Mouse (Mus musculus): ENCODE measurements around the gene Rexo5. TPM values are rescaled to one million over a fixed set of nuclear protein-coding genes. Genes with fewer than 3 reads are reported as not detected.
A peak's percentile ranks its signal among the peaks of the same experiment; 100 is the strongest.

Gene Rexo5
- polyA plus RNA-seq (2012; fragmentation: generic; extraction: Trizol) = 3.5 TPM
- long read RNA-seq, experiment 1, partial matches to known transcripts = 0 of 4 reads
- long read RNA-seq, experiment 1, other reads (novel, unspliced or antisense) = 4 of 4 reads
- long read RNA-seq, experiment 2, partial matches to known transcripts = 5 of 24 reads
- long read RNA-seq, experiment 2, other reads (novel, unspliced or antisense) = 19 of 24 reads

GRCm38 (mm10) chr7:119793586-119794250 lies at the start of gene Rexo5, which contains the start of gene Eri2:
Gene Rexo5 (plus strand): TSS chr7:119794006.
Gene Eri2 (minus strand): TSS chr7:119794058.
- TF ChIP-seq CTCF (IDR thresholded peaks at IDR 0.05; ENCODE audit: control insufficient read depth, insufficient read depth, insufficient read length) (no peak), CEBPB (IDR thresholded peaks at IDR 0.05; ENCODE audit: low read depth) (no peak), MYOD1 (IDR thresholded peaks at IDR 0.05; ENCODE audit: control insufficient read depth, insufficient read length, low read depth) (no peak), MYOG (IDR thresholded peaks at IDR 0.05; ENCODE audit: control insufficient read depth, extremely low read depth, insufficient read length) (no peak), FOSL1 (IDR thresholded peaks at IDR 0.05; ENCODE audit: insufficient read depth, low read length, poor library complexity, severe bottlenecking) (no peak), USF1 (IDR thresholded peaks at IDR 0.05; ENCODE audit: low read depth) (no peak), MAX (IDR thresholded peaks at IDR 0.05) (no peak)
- peaks cover 2% of the 10 kb centered on the region for H3K79me3 ChIP-seq (ENCODE audit: low read depth)
- H3K4me3 ChIP-seq (ENCODE audit: insufficient read depth, poor library complexity, severe bottlenecking) = peak within 1 kb of the TSS; percentile 59

GRCm38 (mm10) chr7:119744321-119744720 lies 49.5 kb upstream of the Rexo5 start:
- no peak for TF ChIP-seq FOSL1 (IDR thresholded peaks at IDR 0.05; ENCODE audit: insufficient read depth, low read length, poor library complexity, severe bottlenecking)
- no peak for TF ChIP-seq MYOD1 (IDR thresholded peaks at IDR 0.05; ENCODE audit: control insufficient read depth, insufficient read length, low read depth)
- no peak for TF ChIP-seq MYOG (IDR thresholded peaks at IDR 0.05; ENCODE audit: control insufficient read depth, extremely low read depth, insufficient read length)
- TF ChIP-seq USF1 (IDR thresholded peaks at IDR 0.05; ENCODE audit: low read depth) = no peak
- no peak for TF ChIP-seq CTCF (IDR thresholded peaks at IDR 0.05; ENCODE audit: control insufficient read depth, insufficient read depth, insufficient read length)
- no peak for TF ChIP-seq CEBPB (IDR thresholded peaks at IDR 0.05; ENCODE audit: low read depth)
- no peak for TF ChIP-seq MAX (IDR thresholded peaks at IDR 0.05)

More at GRCm38 (mm10) chr7:119793586-119794250, at the start of gene Rexo5, which contains the start of gene Eri2:
- H3K79me2 ChIP-seq (ENCODE audit: control insufficient read depth, insufficient read depth) = peaks cover 26% of the 10 kb centered on the region
- H3ac ChIP-seq (ENCODE audit: control insufficient read depth, insufficient read length, low read depth) = peak within 1 kb of the TSS; percentile 87
- H3K27me3 ChIP-seq (ENCODE audit: control insufficient read depth, insufficient read depth, insufficient read length) = no peaks in the 10 kb centered on the region
- peaks cover 10% of the 10 kb centered on the region for H3K36me3 ChIP-seq (ENCODE audit: control insufficient read depth, insufficient read depth)

GRCm38 (mm10) chr7:119745869-119746268 lies 47.9 kb upstream of the Rexo5 start:
- H3K79me2 ChIP-seq (ENCODE audit: control insufficient read depth, insufficient read depth) = no peaks in the 10 kb centered on the region
- no peak overlapping the region for H3ac ChIP-seq (ENCODE audit: control insufficient read depth, insufficient read length, low read depth)
- H3K4me3 ChIP-seq (ENCODE audit: insufficient read depth, poor library complexity, severe bottlenecking) = no peak overlapping the region
- TF ChIP-seq USF1 (IDR thresholded peaks at IDR 0.05; ENCODE audit: low read depth) (no peak), CEBPB (IDR thresholded peaks at IDR 0.05; ENCODE audit: low read depth) (no peak), MYOD1 (IDR thresholded peaks at IDR 0.05; ENCODE audit: control insufficient read depth, insufficient read length, low read depth) (no peak), MAX (IDR thresholded peaks at IDR 0.05) (no peak), FOSL1 (IDR thresholded peaks at IDR 0.05; ENCODE audit: insufficient read depth, low read length, poor library complexity, severe bottlenecking) (no peak), CTCF (IDR thresholded peaks at IDR 0.05; ENCODE audit: control insufficient read depth, insufficient read depth, insufficient read length) (no peak), MYOG (IDR thresholded peaks at IDR 0.05; ENCODE audit: control insufficient read depth, extremely low read depth, insufficient read length) (no peak)
- H3K27me3 ChIP-seq (ENCODE audit: control insufficient read depth, insufficient read depth, insufficient read length) = no peaks in the 10 kb centered on the region
- H3K79me3 ChIP-seq (ENCODE audit: low read depth) = no peaks in the 10 kb centered on the region
- H3K36me3 ChIP-seq (ENCODE audit: control insufficient read depth, insufficient read depth) = no peaks in the 10 kb centered on the region

More at GRCm38 (mm10) chr7:119744321-119744720, 49.5 kb upstream of the Rexo5 start:
- Histone ChIP-seq H3K79me3 (ENCODE audit: low read depth) (no peaks in the 10 kb centered on the region), H3K36me3 (ENCODE audit: control insufficient read depth, insufficient read depth) (no peaks in the 10 kb centered on the region), H3K27me3 (ENCODE audit: control insufficient read depth, insufficient read depth, insufficient read length) (no peaks in the 10 kb centered on the region), H3K4me3 (ENCODE audit: insufficient read depth, poor library complexity, severe bottlenecking) (no peak overlapping the region), H3ac (ENCODE audit: control insufficient read depth, insufficient read length, low read depth) (no peak overlapping the region), H3K79me2 (ENCODE audit: control insufficient read depth, insufficient read depth) (no peaks in the 10 kb centered on the region)

- Histone ChIP-seq H3ac (ENCODE audit: control insufficient read depth, insufficient read length, low read depth) (no peak overlapping the region), H3K36me3 (ENCODE audit: control insufficient read depth, insufficient read depth) (no peaks in the 10 kb centered on the region), H3K79me2 (ENCODE audit: control insufficient read depth, insufficient read depth) (no peaks in the 10 kb centered on the region), H3K27me3 (ENCODE audit: control insufficient read depth, insufficient read depth, insufficient read length) (no peaks in the 10 kb centered on the region), H3K79me3 (ENCODE audit: low read depth) (no peaks in the 10 kb centered on the region), H3K4me3 (ENCODE audit: insufficient read depth, poor library complexity, severe bottlenecking) (no peak overlapping the region)
- no peak for TF ChIP-seq USF1 (IDR thresholded peaks at IDR 0.05; ENCODE audit: low read depth)
Observed at GRCm38 (mm10) chr7:119748761-119749160, 45.0 kb upstream of the Rexo5 start.

DNA sequence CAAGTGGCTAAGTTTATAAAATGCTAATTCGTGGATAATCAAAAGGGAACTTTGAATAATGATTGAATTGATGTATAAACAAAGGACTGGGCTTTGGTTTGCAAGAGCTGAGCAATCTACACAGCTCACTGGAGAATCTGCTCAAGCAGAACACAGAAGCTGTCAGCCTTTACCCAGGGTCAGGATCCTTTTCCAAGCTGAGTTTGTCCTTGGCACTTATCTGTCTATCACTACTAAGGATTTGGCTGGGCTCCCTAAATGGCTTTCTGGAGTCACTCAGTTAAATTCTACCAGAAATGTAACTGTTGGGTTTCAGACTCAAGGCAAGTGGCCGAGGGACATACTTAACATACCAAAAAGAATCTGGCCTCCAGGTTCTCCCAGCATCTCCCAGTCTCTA lies 43.9 kb upstream of the Rexo5 start:
- H3K79me3 ChIP-seq (ENCODE audit: low read depth) = no peaks in the 10 kb centered on the region
- no peak for TF ChIP-seq CTCF (IDR thresholded peaks at IDR 0.05; ENCODE audit: control insufficient read depth, insufficient read depth, insufficient read length)
- TF ChIP-seq MAX (IDR thresholded peaks at IDR 0.05) = no peak
- no peak for TF ChIP-seq MYOD1 (IDR thresholded peaks at IDR 0.05; ENCODE audit: control insufficient read depth, insufficient read length, low read depth)
- TF ChIP-seq CEBPB (IDR thresholded peaks at IDR 0.05; ENCODE audit: low read depth) = no peak
- no peak for TF ChIP-seq FOSL1 (IDR thresholded peaks at IDR 0.05; ENCODE audit: insufficient read depth, low read length, poor library complexity, severe bottlenecking)
- no peak for TF ChIP-seq USF1 (IDR thresholded peaks at IDR 0.05; ENCODE audit: low read depth)
- TF ChIP-seq MYOG (IDR thresholded peaks at IDR 0.05; ENCODE audit: control insufficient read depth, extremely low read depth, insufficient read length) = no peak
- no peak overlapping the region for H3K4me3 ChIP-seq (ENCODE audit: insufficient read depth, poor library complexity, severe bottlenecking)
- no peaks in the 10 kb centered on the region for H3K36me3 ChIP-seq (ENCODE audit: control insufficient read depth, insufficient read depth)
- no peaks in the 10 kb centered on the region for H3K27me3 ChIP-seq (ENCODE audit: control insufficient read depth, insufficient read depth, insufficient read length)
- H3ac ChIP-seq (ENCODE audit: control insufficient read depth, insufficient read length, low read depth) = no peak overlapping the region
- no peaks in the 10 kb centered on the region for H3K79me2 ChIP-seq (ENCODE audit: control insufficient read depth, insufficient read depth)

Data from C2C12 (cell line).